Mouse (Mus musculus) common myeloid progenitor, adult 5-6 weeks (primary cell): ENCODE results near the gene Hrh3. TPM values are rescaled to one million over a fixed set of nuclear protein-coding genes. Genes with fewer than 3 reads are reported as not detected.

Experiments
- ATAC-seq: replicated peaks from 2 replicates; pipeline ENCODE4 v1.8.0; 2016; ENCODE audit warnings: low read depth, mild to moderate bottlenecking, moderate TSS enrichment, inconsistent platforms; ENCODE audit not compliant: poor library complexity, severe bottlenecking
- total RNA-seq: library from RNA; stranded (forward); fragments of 200-1000, 187-1606 nt; gene quantifications from 2 replicates; pipeline ENCODE4 v1.2.3, GENCODE M21; 2017

Hrh3 gene
- not detected in 2 replicates for total RNA-seq

- ATAC-seq = peak; percentile 57
Measured at GRCm38 (mm10) chr2:180103978-180104658, at the start of gene Hrh3. TSS of gene Hrh3 (minus strand) at chr2:180104488.

- ATAC-seq = no peak
Measured at GRCm38 (mm10) chr2:180148551-180148950, 44.3 kb upstream of the Hrh3 start.

GRCm38 (mm10) chr2:180147379-180147778, 43.1 kb upstream of the Hrh3 start:
- no peak for ATAC-seq

GRCm38 (mm10) chr2:180146091-180146490, 41.8 kb upstream of the Hrh3 start:
- no peak for ATAC-seq

GRCm38 (mm10) chr2:180135414-180135813, 31.1 kb upstream of the Hrh3 start:
- ATAC-seq = no peak

GRCm38 (mm10) chr2:180133911-180134310, 29.6 kb upstream of the Hrh3 start:
- ATAC-seq = no peak

GRCm38 (mm10) chr2:180133231-180133630, 28.9 kb upstream of the Hrh3 start:
- no peak for ATAC-seq

GRCm38 (mm10) chr2:180127675-180128074, 23.4 kb upstream of the Hrh3 start:
- ATAC-seq = peak; percentile 51

GRCm38 (mm10) chr2:180126195-180126594, 21.9 kb upstream of the Hrh3 start:
- ATAC-seq = peak; percentile 76

GRCm38 (mm10) chr2:180124192-180124591, 19.9 kb upstream of the Hrh3 start:
- no peak for ATAC-seq

- ATAC-seq = peak; percentile 6
Measured at GRCm38 (mm10) chr2:180120292-180120761, 16.0 kb upstream of the Hrh3 start.

GRCm38 (mm10) chr2:180119439-180120291, 15.4 kb upstream of the Hrh3 start:
- no peak; the same call in 1 of the 2 replicates for ATAC-seq

- ATAC-seq = peak; percentile 93
Measured at GRCm38 (mm10) chr2:180118661-180119438, 14.6 kb upstream of the Hrh3 start, which contains the start of gene Osbpl2. TSS of gene Osbpl2 (plus strand) at chr2:180119306.

- peak; percentile 10; the same call in 1 of the 2 replicates for ATAC-seq
Measured at GRCm38 (mm10) chr2:180117485-180118194, 13.4 kb upstream of the Hrh3 start.

- no peak for ATAC-seq
Measured at GRCm38 (mm10) chr2:180116741-180117484, 12.6 kb upstream of the Hrh3 start.

- ATAC-seq = no peak
Measured at GRCm38 (mm10) chr2:180116081-180116493, 11.8 kb upstream of the Hrh3 start.

GRCm38 (mm10) chr2:180115279-180115678, 11.0 kb upstream of the Hrh3 start:
- ATAC-seq = no peak

- ATAC-seq = no peak
Measured at GRCm38 (mm10) chr2:180113909-180114890, 9.9 kb upstream of the Hrh3 start.
